Mouse (Mus musculus): ENCODE measurements around the gene Idh3a. TPM values are rescaled to one million over a fixed set of nuclear protein-coding genes. Genes with fewer than 3 reads are reported as not detected.

The Idh3a gene
- total RNA-seq, 1 experiment from 2014 or later = 223 TPM

DNA sequence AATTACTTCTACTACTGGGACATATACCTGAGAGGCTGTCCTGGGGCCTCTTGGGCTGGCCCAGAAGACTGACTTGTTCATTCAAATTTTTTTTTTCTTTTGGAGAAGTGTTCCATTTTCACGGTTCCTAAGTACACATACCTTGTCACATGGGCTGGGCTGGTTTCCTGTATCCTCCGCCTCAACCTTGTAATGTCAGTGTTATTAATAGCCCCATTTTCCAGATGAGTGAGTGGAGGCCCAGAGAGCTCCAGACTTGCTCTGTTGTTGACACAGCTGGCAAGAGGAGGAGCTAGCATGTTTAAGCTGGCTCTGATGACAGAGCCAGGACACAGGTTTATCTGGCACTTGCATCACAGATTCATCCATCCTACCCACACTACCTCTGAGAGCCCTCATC is 61.3 kb downstream of the Idh3a start:
- no peak for DNase-seq

- no peak for DNase-seq
Observed at GRCm38 (mm10) chr9:54649360-54649759, 63.2 kb downstream of the Idh3a start.

- no peak for DNase-seq
Observed at GRCm38 (mm10) chr9:54652778-54653177, 66.6 kb downstream of the Idh3a start.

Other genes with a start within 250 kb of the Idh3a start
- gene Dmxl2, start 84.7 kb upstream of the Idh3a start, total RNA-seq (2021) = 18.3 and 19.1 TPM in 2 replicates
- gene Sh2d7, start 47.4 kb upstream of the Idh3a start, total RNA-seq (2021) = not detected in 2 replicates
- 37.7 and 48.6 TPM in 2 replicates for gene Cib2, start 26.1 kb upstream of the Idh3a start, total RNA-seq (2021)
- gene Acsbg1, start 75.5 kb downstream of the Idh3a start, total RNA-seq (2021) = 86.2 and 108 TPM in 2 replicates
- gene Dnaja4, start 112.5 kb downstream of the Idh3a start, total RNA-seq (2021) = 16.7 and 23.1 TPM in 2 replicates
- 63.7 and 72.0 TPM in 2 replicates for gene Wdr61, start 148.2 kb downstream of the Idh3a start, total RNA-seq (2021)
- gene Crabp1, start 178.4 kb downstream of the Idh3a start, total RNA-seq (2021) = 8.4 and 9.5 TPM in 2 replicates

Measured in adrenal gland, postnatal 25 days (tissue).